Mouse (Mus musculus): ENCODE measurements around the gene Obsl1.

Gene Obsl1

GRCm38 (mm10) chr1:75517984-75518383 is 11.7 kb upstream of the Obsl1 start:
- DNase-seq: no peak

GRCm38 (mm10) chr1:75516703-75517380 is 10.6 kb upstream of the Obsl1 start:
- no peak for DNase-seq

- no peak for DNase-seq
These were observed 6.3 kb upstream of the Obsl1 start for GRCm38 (mm10) chr1:75512550-75512949.

GRCm38 (mm10) chr1:75511437-75512210 is 5.4 kb upstream of the Obsl1 start:
- DNase-seq: no peak

DNA sequence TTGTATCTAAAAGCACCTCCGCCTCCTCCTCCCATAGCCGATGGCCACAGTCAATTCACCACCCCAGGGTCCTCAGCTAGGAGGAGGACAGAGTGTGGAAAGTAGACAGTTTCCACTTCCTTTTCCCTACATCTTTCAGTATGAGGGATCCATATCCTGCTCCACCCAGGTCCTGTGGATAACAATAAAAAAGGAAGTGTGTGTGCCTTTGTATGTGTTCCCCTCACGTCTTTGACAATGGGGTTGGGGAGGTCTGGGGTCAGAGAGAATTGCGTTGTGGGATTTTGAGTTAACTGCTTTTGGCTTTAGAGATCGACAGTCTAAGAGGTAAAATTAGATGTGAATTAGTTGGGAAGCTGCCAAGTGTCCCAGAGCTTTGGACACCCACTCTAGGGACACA is 3.9 kb upstream of the Obsl1 start:
- DNase-seq: no peak

DNA sequence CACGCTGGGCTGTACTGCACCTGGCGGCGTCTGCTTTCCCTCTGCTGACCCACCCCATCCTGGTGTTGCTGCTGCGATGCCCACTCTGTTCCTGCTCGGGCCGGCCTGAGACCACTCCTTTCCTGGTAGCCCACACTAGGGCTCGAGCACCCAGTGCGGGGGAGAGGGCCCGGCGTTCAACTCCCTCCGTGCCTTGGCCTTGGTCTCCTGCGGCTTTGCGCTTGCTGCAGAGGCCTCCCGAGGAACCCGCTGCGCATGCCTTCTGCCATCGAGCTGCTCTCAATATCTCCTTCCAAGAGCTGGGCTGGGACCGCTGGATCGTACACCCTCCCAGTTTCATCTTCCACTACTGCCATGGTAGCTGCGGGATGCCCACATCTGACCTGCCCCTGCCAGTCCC is 3.3 kb upstream of the Obsl1 start:
- DNase-seq: no peak

DNA sequence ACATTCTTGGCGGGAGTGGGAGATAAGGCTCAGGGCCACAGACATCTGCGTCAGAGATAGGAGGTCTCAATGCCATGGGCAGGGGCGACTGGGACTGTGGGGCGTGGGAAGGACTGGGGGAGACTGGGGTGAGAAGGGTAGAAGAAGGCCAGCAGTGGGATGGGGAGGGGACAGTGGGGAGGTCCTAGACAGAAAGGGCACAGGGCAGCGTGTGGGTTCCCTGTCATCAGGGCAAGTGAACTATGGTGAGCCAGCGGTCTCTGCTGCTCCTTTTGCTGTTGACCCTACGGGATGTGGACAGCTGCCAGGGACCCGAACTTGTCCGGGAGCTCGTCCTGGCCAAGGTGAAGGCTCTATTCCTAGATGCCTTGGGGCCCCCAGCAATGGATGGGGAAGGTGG is 754 bp upstream of the Obsl1 start, which contains the start of gene Inha:
TSS of gene Inha (plus strand) at position 72 of the 400 bp plus-strand sequence.
- no peak for DNase-seq

DNA sequence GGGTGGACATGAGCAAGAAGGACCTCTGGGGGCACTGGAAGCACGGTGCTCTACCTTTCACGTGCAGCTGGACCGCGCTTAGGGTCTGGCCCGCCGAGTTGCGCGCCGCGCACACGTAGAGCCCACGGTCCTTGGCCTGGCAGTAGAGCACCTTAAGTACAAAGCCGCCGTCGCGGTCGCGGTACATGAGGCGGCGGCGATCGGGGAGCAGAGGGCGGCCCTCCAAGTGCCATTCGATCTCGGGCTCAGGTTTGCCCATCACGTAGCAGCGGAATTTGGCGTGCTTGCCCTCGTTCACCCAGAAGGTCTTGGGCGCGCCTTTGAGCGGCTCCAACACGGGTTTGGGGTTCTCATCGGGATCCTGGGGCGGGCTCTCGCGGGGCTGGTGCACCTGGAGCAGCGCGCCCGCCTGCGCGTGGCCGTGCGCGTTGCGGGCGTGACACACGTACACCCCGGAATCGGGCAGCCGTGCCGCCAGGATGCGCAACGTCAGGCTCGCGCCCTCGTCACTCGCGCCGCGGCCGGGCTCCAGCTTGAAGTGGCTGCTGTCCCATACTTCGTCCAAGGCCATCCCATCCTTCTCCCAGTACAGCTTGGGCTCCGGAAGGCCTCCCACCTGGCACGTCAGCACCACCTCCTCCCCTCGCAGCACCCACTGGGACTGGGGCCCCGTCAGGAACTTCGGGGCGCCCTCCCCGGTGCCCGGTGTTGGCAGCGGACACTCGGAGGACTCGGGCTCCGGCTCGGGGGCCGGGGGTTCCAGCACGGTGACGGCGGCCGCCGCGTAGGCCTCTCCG is 895 bp downstream of the Obsl1 start:
- DNase-seq: peak; percentile 80

DNA sequence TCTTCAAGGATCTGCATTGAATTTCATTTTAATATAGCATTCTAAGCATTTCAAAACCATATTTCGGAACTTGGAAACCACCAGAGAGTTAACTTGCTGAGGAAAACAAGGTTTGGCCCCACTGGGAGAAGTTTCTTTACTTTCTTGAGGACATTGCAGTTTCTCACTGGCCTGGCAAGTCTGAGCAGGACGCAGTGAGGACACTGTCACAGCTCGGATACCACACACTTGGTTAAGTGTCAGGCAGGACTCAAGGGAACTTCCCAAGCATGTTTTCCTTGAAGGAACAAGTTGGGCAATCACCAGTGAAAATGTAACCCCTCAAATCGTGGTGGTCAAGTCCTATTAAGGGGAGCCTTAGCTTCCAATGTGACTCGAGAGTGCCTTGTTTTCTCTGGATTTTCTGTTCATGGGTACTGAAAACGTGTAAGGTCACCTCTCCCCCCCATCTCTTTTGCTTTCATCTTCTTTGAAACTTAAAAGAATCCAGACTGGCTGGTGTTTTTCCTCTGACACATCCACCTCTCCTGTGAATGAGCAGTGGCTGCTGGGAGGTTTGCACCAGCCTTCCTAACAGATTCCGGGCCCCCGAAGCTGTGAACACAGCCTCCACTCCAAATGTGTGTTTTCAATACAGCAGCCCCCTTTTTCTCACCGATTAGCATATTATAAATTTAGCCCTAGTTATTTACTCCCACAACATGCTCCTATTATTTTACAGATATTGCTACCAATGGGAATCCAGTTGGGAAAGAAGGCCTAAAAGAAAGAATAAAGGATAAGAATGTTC is 1.8 kb downstream of the Obsl1 start:
- DNase-seq: no peak

- DNase-seq: no peak
These were observed 2.6 kb downstream of the Obsl1 start for GRCm38 (mm10) chr1:75503651-75503980.

- DNase-seq: no peak
These were observed 3.2 kb downstream of the Obsl1 start for GRCm38 (mm10) chr1:75502945-75503650.

DNA sequence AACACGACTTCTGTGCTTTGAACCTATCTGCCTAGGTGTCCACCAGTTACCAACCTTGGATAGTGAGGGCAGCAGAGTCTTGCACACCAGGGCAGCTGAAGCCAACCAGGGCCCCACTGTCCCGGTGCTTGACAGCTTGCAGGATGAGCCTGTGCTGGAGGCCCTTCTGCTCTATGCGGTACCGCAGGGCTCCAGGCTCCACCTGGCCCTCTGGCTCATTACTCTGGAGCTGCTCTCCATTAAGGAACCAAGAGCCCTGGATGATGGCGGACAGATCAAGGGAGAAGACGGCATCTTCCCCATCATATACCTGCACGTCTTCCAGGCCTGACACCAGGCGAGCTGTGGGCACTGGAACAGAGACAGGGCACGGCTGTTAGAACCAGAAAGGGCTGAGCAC is 4.3 kb downstream of the Obsl1 start:
- DNase-seq: no peak

DNA sequence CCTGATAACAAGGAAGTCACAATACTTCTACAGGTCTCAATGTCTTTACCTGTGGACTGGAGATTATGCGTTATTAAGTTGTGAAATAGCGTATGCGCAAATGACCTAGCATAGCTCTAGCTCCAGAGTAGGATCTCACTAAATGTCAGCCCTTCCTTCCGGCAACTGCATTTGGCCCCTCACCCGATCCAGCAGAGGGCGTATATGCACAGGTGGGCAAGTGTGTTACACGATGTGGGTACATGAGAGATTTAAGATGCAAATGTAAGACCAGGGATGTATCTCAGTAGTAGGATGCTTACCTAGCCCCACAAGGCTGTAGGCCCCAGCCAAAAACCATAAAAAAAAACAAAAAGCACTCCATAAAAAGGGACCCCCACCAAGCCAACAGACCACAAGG is 6.8 kb downstream of the Obsl1 start:
- no peak for DNase-seq

GRCm38 (mm10) chr1:75498897-75499296 is 7.4 kb downstream of the Obsl1 start:
- DNase-seq: no peak

DNA sequence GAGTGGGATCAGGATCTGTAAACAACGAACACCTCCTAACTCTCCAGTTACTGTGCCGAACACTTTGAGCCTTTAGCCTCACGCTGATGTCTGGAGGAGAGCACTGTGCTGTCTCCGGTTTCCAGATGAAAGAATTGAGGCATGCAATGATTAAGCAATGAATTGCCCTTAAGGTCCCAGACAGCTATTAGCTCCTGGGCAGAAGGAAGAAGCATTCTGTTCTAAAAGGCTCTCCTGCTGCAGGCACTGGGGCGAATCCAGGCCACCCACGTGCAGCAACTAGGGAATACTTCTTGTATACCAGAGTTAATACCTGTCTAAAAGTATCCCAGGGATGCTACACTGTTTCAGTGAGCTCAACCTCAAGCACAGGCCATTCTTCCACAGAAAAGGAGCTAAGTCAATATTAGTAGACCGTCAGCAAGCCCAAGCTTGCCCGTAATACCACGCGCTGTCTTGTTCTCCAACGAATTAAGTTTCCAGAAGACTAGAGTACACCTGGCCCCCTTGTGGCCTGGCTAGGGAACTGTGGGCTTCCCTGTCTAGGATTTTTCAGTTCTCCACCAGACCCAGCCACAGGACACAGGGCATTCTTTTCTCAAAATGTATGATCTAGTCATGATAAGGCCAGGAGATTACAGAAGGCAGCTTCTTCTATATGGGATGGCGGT is 11.2 kb downstream of the Obsl1 start:
- peak; percentile 55 for DNase-seq

GRCm38 (mm10) chr1:75492579-75493170 is 13.6 kb downstream of the Obsl1 start:
- DNase-seq: no peak

- DNase-seq: no peak
These were observed 15.3 kb downstream of the Obsl1 start for GRCm38 (mm10) chr1:75490785-75491551.

GRCm38 (mm10) chr1:75487405-75488161 is 18.7 kb downstream of the Obsl1 start:
- DNase-seq: peak; percentile 84

GRCm38 (mm10) chr1:75487040-75487404 is 19.2 kb downstream of the Obsl1 start:
- DNase-seq: no peak

DNA sequence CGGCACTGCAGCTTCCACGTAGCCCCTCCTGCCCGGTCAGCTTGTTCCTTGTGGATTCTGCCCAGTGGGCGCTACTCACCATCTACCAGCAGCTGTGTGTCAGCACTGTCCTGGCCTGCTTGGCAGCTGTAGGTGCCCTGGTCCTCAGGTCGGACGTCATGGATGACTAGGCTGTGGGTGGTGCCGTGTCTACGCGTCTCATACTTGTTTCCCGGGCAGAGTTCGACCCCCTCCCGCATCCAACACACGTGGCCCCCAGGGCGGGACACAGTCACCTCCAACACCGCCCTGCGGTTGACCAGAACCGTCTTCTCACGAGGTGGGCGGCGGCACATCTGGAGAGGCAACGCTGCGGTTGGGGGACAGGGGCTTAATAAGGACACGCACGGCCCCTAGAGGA is 19.7 kb downstream of the Obsl1 start:
- no peak for DNase-seq

Measured in thymus, postnatal 4 days (tissue).